Mouse (Mus musculus) bone marrow, adult 2 months (tissue): ENCODE measurements around the gene Appl1.

Experiments
- CTCF ChIP-seq: fragments of 200-500 bp; IDR thresholded peaks from 2 replicates; pipeline ENCODE4 v1.5.1; 2011; ENCODE audit warnings: low read length, control low read depth; ENCODE audit not compliant: control insufficient read depth, insufficient read depth
- POLR2A ChIP-seq: fragments of 200-500 bp; IDR thresholded peaks from 2 replicates; pipeline ENCODE4 v1.6.1; 2011; ENCODE audit warnings: low read depth, mild to moderate bottlenecking, control low read depth, low read length, borderline replicate concordance; ENCODE audit not compliant: control insufficient read depth

DNA sequence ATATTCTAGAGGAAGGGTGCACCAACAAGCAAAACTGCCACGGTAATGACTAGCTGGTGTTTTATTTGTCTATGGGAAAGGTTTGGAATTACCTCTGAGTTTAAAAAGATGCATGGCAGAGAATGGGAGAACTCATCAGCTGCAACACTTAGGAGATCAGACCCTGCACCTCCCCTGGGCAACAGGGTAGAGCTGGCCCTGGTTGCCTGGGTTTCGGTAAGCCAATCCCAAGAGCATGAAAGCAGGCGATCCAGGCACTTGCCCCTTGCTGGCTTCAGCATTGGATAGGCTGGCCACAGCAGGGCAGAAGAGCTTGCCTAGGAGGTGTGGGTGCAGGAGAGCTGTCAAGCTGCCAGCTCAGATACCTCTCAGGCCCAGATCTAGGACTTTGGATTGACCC is 8.8 kb upstream of the Appl1 start:
- TF ChIP-seq CTCF (no peak), POLR2A (no peak)
